Mouse (Mus musculus): ENCODE data around the gene Isg20l2.

DNA sequence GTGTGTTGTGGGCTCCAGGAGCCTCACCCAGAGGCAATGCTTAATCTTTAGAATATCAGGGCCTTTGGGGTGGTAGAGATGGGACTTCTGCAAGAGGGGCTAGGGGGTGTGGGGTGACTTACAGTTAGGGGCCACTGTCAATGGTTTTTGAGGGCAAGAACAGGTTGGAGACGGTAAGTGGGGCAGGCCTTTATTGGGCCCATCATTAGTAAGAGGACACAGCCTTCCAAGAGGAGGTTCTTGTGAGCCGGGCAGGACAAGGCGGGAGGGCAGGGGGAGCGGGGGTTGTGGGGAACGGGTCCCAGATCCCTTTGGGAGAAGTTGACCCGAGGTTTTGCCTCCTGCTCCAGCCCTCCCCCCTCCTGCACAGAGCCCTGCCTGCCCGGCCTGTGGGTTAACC lies 16.6 kb upstream of the Isg20l2 start:
- no peak for TF ChIP-seq POLR2A (IDR thresholded peaks at IDR 0.05; ENCODE audit: borderline replicate concordance, extremely low read depth, low read depth, low read length)
- no peak for TF ChIP-seq CTCF (IDR thresholded peaks at IDR 0.05; ENCODE audit: insufficient read depth, low read length)

All from lung, adult 2 months (tissue).